Mouse (Mus musculus) macrophage (primary cell): Measurements from ENCODE around the gene Thbs2. TPM values are rescaled to one million over a fixed set of nuclear protein-coding genes. Genes with fewer than 3 reads are reported as not detected.

Experiments used
- H3K27ac ChIP-seq: fragments of 350-480 bp; formaldehyde crosslinking; 2 replicates; pipeline ENCODE4 v1.9.0; 2021
- H3K36me3 ChIP-seq: fragments of 350-480 bp; formaldehyde crosslinking; 2 replicates; pipeline ENCODE4 v1.9.0; 2021; ENCODE audit errors: inconsistent target
- H3K4me3 ChIP-seq: fragments of 350-480 bp; formaldehyde crosslinking; 2 replicates; pipeline ENCODE4 v1.9.0; 2021; ENCODE audit errors: inconsistent target
- H3K79me2 ChIP-seq: fragments of 350-480 bp; formaldehyde crosslinking; 2 replicates; pipeline ENCODE4 v1.9.0; 2021; ENCODE audit errors: inconsistent target
- WGBS: methylation state at CpG from one replicate; pipeline ENCODE4 v1.1.7; 2026; ENCODE audit warnings: inconsistent platforms; ENCODE audit not compliant: missing documents; 5-methylcytosine and 5-hydroxymethylcytosine counted together
- polyA plus RNA-seq: library from polyadenylated mRNA; stranded (reverse); fragments of 250-400 nt; gene quantifications from 3 replicates; pipeline ENCODE4 v1.2.4, GENCODE M21; 2018; ENCODE audit warnings: inconsistent platforms

The Thbs2 gene
- polyA plus RNA-seq, 1 experiment from 2014 or later: not detected

DNA sequence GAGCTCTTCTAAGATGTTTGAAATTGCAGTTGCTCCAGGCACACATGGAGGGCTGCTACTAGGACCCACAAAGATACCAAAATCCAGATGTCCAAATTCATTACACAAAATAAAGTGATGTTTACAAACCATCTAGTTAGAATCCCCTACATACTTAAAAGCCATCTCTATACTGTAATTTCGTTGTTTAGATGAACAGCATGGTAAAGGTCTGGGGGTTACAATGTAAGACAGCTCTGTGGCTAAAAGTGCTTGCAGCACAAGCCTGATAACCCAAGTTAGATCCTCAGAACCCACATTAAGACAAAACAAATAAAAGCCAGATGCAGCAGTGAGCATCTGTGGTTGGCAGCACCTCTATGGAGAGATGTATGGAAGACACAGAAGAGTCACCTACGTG, 18.5 kb downstream of the Thbs2 start:
- Histone ChIP-seq H3K79me2 (no peaks in the 10 kb centered on the region), H3K27ac (no peak overlapping the region), H3K36me3 (no peaks in the 10 kb centered on the region), H3K4me3 (no peak overlapping the region)
- 73% methylated on average over 2 of the region's 2 CpGs for WGBS

DNA sequence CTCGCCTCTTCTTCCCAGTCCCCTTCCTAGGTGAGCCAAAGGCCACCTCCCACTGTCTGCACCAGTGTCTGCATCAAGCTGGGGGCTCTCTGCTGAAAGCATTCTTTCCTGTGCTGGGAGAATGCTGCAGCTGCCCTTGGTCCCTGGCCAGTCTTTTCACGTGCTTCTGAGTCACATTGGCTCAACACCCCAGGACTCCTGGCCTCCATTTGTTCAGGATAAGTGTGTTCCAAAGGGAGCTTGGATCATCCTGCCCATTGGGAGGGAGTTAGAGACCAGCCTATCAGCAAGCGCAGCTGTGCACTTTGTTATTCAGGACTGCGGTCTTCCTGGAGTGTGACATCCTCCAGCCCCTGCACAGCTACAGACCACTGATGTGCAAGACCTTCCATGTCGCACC, 21.6 kb downstream of the Thbs2 start:
- no peak overlapping the region for H3K27ac ChIP-seq
- WGBS: 74% methylated on average over 4 of the region's 5 CpGs
- H3K4me3 ChIP-seq: no peak overlapping the region
- H3K36me3 ChIP-seq: no peaks in the 10 kb centered on the region
- H3K79me2 ChIP-seq: no peaks in the 10 kb centered on the region

GRCm38 (mm10) chr17:14667225-14667624, 26.8 kb downstream of the Thbs2 start:
- no peaks in the 10 kb centered on the region for H3K36me3 ChIP-seq
- WGBS: 98% methylated on average over 4 of the region's 4 CpGs
- no peaks in the 10 kb centered on the region for H3K79me2 ChIP-seq
- H3K27ac ChIP-seq: no peak overlapping the region
- H3K4me3 ChIP-seq: no peak overlapping the region

DNA sequence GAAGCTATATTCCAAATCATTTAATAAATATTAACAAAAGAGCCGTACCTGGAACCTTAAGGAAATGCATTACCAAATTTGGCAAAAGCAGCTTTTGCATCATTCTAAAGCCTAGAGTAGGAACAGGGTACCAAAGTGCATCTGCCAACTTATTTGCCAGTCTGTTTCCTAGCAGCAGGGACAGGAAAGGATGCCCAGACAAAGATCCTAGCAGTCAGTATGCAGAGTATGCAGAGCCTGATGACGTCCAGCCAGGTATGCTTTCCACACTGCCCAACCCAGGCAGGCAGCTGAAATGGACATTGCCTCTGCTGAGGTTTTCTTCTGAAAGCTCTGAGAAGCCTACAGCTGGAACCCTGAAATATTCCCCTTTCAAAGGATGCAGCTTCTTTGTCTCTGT, 27.6 kb downstream of the Thbs2 start:
- Histone ChIP-seq H3K36me3 (no peaks in the 10 kb centered on the region), H3K79me2 (no peaks in the 10 kb centered on the region), H3K4me3 (no peak overlapping the region), H3K27ac (no peak overlapping the region)
- 80% methylated on average over 2 of the region's 2 CpGs for WGBS

DNA sequence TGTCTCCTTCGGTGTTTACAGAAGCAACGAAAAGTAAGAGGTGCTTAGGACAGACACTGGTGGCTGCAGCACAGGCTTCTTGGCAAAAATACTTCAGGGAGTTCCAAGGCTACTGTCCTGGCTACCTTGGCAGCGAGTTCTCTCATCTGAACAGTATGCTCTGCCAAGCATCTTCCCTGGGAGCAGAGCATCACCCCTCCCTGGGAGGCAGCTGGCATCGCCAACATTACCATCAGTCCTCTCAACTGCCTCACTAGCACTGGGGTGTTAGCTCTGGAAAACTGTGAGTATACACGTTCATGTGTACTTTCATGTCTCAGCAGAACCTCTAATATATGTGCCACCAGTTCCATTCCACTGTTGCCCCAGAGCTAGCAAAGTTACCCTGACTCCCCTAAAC, 30.7 kb downstream of the Thbs2 start:
- Histone ChIP-seq H3K27ac (no peak overlapping the region), H3K36me3 (no peaks in the 10 kb centered on the region), H3K4me3 (no peak overlapping the region), H3K79me2 (no peaks in the 10 kb centered on the region)
- WGBS: 83% methylated on average over 5 of the region's 5 CpGs

GRCm38 (mm10) chr17:14662409-14662808, 31.6 kb downstream of the Thbs2 start:
- WGBS: 76% methylated on average over 6 of the region's 6 CpGs
- Histone ChIP-seq H3K27ac (no peak overlapping the region), H3K36me3 (no peaks in the 10 kb centered on the region), H3K79me2 (no peaks in the 10 kb centered on the region), H3K4me3 (no peak overlapping the region)

GRCm38 (mm10) chr17:14659746-14660145, 34.3 kb downstream of the Thbs2 start:
- H3K79me2 ChIP-seq: no peaks in the 10 kb centered on the region
- 78% methylated on average over 4 of the region's 4 CpGs for WGBS
- no peaks in the 10 kb centered on the region for H3K36me3 ChIP-seq
- H3K4me3 ChIP-seq: no peak overlapping the region
- no peak overlapping the region for H3K27ac ChIP-seq

GRCm38 (mm10) chr17:14658123-14658522, 35.9 kb downstream of the Thbs2 start:
- no peak overlapping the region for H3K4me3 ChIP-seq
- no peaks in the 10 kb centered on the region for H3K79me2 ChIP-seq
- 78% methylated on average over 2 of the region's 2 CpGs for WGBS
- H3K36me3 ChIP-seq: no peaks in the 10 kb centered on the region
- no peak overlapping the region for H3K27ac ChIP-seq

DNA sequence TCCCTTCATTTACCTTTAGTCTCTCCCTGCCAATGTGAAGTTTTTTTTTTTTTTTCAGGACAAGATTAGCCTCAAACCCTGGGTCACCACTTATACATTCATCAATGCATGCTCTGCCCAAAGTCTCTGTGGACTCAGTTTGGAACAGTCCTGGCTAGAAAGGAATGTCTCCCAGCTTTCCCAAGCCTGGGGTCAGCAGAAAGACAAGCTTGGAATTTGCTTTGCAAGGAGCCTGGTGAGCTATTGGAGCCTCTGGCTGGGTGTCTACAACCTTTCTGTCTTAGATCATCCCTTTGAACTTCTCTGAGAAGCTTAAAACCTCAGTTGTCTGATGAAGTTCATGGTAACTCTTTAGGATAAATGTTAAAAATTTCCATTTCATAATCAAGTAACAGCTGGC, 36.9 kb downstream of the Thbs2 start:
- Histone ChIP-seq H3K36me3 (no peaks in the 10 kb centered on the region), H3K27ac (no peak overlapping the region)

DNA sequence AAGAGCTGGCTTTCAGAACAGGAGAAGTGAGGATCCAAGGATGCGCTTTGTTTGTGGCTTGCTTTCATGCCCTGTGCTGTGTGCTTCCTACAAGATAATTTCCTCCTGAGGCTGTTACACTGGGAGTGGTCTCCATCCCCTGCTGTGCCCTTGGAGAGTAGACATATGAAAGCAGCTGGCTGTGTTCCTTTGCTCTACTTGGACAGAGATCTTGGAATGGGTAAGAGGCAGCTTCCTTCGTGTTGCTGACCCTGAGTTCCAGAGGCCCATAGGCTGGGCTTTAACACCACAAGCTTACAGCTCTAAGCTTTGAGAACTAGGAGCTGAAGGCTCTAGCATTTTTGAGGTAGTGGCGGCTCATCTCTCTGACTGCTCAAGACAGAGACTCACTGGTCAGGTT, 39.1 kb downstream of the Thbs2 start:
- Histone ChIP-seq H3K36me3 (no peaks in the 10 kb centered on the region), H3K27ac (no peak overlapping the region), H3K4me3 (no peak overlapping the region), H3K79me2 (no peaks in the 10 kb centered on the region)
- 79% methylated on average over 3 of the region's 3 CpGs for WGBS

More for the DNA sequence above, 36.9 kb downstream of the Thbs2 start:
- H3K4me3 ChIP-seq: no peak overlapping the region
- H3K79me2 ChIP-seq: no peaks in the 10 kb centered on the region

DNA sequence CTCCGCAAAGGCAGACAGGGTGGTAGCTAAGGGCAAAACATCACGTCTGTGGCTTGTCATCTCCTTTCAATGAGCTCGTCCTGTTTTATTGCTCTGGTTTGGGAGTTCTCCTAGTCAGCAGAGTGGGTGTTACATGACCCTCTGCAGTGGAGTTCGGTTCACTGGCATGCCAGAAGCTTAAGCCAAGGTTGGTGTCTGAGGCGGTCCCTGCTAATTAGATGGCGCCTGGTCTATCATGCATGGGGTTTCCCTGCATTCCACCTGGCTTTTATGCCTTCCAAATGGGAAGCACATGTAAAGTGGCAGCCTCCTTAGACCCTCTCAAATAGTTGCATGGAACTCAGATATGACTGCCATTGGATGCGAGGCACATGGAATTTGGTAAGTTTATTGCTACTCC, 42.0 kb downstream of the Thbs2 start:
- 79% methylated on average over 7 of the region's 7 CpGs for WGBS
- no peaks in the 10 kb centered on the region for H3K79me2 ChIP-seq
- no peak overlapping the region for H3K27ac ChIP-seq
- no peak overlapping the region for H3K4me3 ChIP-seq
- H3K36me3 ChIP-seq: no peaks in the 10 kb centered on the region

DNA sequence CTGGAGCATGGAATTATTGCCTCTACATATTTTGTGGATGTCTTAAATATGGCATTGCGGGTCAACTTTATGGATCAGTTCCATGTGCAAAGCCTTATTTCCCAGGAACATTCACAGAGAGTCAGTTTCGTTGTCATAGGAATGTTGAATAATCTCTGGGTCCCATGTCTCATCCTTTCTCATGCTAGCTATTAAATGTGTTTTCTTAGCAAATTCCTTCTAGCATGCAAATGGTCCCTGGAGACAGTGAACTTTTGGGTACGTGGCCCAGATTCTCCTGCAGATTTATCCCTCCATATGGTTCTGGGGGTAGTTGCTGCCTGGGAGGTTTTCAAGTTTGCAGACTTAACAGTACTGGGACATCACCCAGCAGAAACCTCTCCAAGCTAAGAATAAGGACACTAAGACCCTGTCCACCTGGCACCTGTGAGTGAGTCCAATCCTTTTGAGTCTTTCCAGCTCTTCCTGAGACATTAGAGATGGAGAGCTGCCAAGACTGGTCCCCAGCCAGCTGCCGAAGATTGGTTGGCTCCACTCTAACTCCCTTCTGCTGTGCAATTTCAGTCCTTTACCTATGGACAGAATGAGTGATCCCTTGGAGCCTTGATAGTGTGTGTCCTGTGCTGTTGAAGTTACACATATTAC, 45.9 kb downstream of the Thbs2 start:
- H3K79me2 ChIP-seq: no peaks in the 10 kb centered on the region
- H3K36me3 ChIP-seq: no peaks in the 10 kb centered on the region
- no peak overlapping the region for H3K4me3 ChIP-seq
- WGBS: 95% methylated on average over 4 of the region's 4 CpGs
- H3K27ac ChIP-seq: no peak overlapping the region

- Histone ChIP-seq H3K36me3 (no peaks in the 10 kb centered on the region), H3K27ac (no peak overlapping the region), H3K4me3 (no peak overlapping the region), H3K79me2 (no peaks in the 10 kb centered on the region)
- WGBS: 68% methylated on average over 3 of the region's 3 CpGs
Observed at GRCm38 (mm10) chr17:14643996-14644395, 50.0 kb downstream of the Thbs2 start.

DNA sequence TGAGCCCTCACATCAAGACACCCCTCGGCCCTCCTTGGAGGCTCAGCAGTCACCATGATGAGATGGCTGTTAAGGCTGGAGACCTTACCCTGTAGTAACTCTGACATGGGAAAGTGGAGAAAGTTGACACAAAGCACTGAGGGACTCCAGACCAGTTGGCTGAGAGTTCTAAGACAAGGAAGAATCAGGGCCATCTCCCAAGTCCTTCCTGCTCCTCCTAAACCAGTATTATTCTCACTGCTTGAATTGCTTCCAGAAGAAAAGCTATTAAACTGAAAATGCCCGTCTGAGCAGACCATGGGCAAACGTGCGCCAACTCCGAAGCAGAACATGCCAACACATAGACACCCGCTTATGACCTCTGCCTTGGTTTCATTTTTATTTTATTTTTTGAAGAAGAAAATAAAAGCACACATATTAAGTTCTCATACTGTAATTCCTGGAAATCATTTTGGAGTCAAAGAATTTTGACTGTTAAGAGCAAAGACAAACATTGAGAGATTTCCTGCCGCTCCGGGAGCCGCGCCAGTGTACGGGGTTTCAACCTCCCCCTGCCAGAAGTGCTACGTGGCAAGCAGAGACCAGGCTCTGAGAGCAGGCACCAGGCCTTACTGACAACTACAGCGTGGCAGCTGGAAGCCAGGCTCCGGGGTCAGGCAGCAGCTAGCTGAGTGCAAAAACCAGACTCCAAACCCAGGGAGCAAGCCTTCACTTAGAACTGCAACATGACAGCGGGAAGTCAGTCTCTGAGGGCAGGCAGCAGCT, 53.5 kb downstream of the Thbs2 start:
- H3K4me3 ChIP-seq: no peak overlapping the region
- 89% methylated on average over 15 of the region's 15 CpGs for WGBS
- no peaks in the 10 kb centered on the region for H3K79me2 ChIP-seq
- no peaks in the 10 kb centered on the region for H3K36me3 ChIP-seq
- H3K27ac ChIP-seq: no peak overlapping the region

- 87% methylated on average over 7 of the region's 8 CpGs for WGBS
- H3K79me2 ChIP-seq: no peaks in the 10 kb centered on the region
- H3K36me3 ChIP-seq: no peaks in the 10 kb centered on the region
- H3K4me3 ChIP-seq: no peak overlapping the region
- no peak overlapping the region for H3K27ac ChIP-seq
Observed at GRCm38 (mm10) chr17:14635546-14636323, 58.3 kb downstream of the Thbs2 start.
